Mouse (Mus musculus) splenic B cell, adult 2 months (primary cell): ENCODE data around the gene Fnip1.

ENCODE experiments used
- DNase-seq: peaks from one replicate; pipeline ENCODE4 v3.0.0-alpha.2; 2011; ENCODE audit warnings: low read depth, low spot score
- H3K27me3 ChIP-seq: 2 replicates; pipeline ENCODE4 v1.6.1; 2012; ENCODE audit warnings: mild to moderate bottlenecking, low read length, moderate library complexity, mixed read lengths; ENCODE audit not compliant: control insufficient read depth, poor library complexity, insufficient read depth, severe bottlenecking
- H3K36me3 ChIP-seq: 2 replicates; pipeline ENCODE4 v1.6.1; 2012; ENCODE audit warnings: mild to moderate bottlenecking, low read length, moderate library complexity, mixed read lengths; ENCODE audit not compliant: control insufficient read depth, poor library complexity, insufficient read depth, severe bottlenecking

Gene Fnip1

DNA sequence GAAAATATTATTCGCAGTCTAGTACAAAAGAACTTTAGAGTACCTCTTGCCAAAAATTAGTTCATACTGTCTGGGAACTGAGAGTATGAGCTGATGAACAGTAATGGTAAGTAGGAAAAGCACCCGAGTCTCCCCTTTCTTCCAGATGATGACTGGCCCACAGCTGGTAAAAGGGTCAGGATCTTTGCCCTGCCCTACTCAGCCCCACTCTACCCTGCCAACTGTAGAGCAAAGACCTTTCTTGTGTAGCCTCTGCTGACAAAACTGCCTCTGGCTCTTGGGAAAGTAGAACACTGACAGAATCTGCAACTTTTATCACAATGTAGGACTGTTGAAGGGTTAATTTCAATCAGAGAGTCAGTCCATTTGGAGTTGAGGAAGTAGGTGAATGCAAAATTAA is 117.0 kb downstream of the Fnip1 start:
- H3K27me3 ChIP-seq = no peaks in the 10 kb centered on the region
- no peak for DNase-seq
- H3K36me3 ChIP-seq = peaks cover 4% of the 10 kb centered on the region; the same call in 1 of the 2 replicates

- peak; percentile 52 for DNase-seq
- H3K36me3 ChIP-seq = peaks cover 7% of the 10 kb centered on the region; the same call in 1 of the 2 replicates
- H3K27me3 ChIP-seq = no peaks in the 10 kb centered on the region
Measured at GRCm38 (mm10) chr11:54562761-54563160, 124.8 kb downstream of the Fnip1 start.
